Mouse (Mus musculus): Measurements from ENCODE around the gene Rdm1. TPM values are rescaled to one million over a fixed set of nuclear protein-coding genes. Genes with fewer than 3 reads are reported as not detected.
A peak's percentile ranks its signal among the peaks of the same experiment; 100 is the strongest.

Rdm1 gene
- polyA plus RNA-seq, 1 experiment from 2014 or later, result 33.4 TPM

DNA sequence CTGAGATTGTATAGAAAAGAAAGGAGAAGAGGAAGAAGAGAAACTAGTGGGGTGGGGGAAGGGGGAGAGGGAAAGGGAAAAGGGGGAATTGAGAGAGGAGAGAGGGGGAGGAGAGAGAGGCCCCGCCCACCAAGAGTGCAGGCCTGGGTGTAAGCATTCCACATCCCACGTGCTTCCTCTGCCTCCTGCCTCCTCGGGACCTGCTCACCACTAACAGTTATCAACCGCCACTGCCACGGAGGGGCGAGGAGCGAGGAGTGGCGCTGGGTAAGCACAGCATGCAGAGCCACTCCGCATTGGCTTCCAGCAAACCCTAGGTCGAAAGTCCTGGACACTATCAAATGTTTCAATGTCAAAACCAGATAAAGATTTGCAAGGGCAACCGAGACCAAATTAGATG lies 16.6 kb upstream of the Rdm1 start:
- Histone ChIP-seq H3K4me1 (ENCODE audit: insufficient read depth) (no peaks in the 10 kb centered on the region), H3K9me3 (ENCODE audit: low read depth, low read length) (no peaks in the 10 kb centered on the region), H3K4me2 (peak overlapping the region; percentile 15), H3K4me3 (ENCODE audit: low read depth, low read length) (no peak overlapping the region), H3K27me3 (ENCODE audit: insufficient read depth, low read length) (no peaks in the 10 kb centered on the region), H3K27ac (ENCODE audit: low read depth) (no peak overlapping the region), H3K9ac (no peak overlapping the region), H3K36me3 (ENCODE audit: insufficient read depth) (no peaks in the 10 kb centered on the region)
- ATAC-seq (ENCODE audit: insufficient read depth) (no peak), DNase-seq (peak; percentile 15)
- WGBS, result 23% methylated on average over 11 of the region's 11 CpGs
- no peak for TF ChIP-seq CTCF (IDR thresholded peaks at IDR 0.05; ENCODE audit: low read depth)

DNA sequence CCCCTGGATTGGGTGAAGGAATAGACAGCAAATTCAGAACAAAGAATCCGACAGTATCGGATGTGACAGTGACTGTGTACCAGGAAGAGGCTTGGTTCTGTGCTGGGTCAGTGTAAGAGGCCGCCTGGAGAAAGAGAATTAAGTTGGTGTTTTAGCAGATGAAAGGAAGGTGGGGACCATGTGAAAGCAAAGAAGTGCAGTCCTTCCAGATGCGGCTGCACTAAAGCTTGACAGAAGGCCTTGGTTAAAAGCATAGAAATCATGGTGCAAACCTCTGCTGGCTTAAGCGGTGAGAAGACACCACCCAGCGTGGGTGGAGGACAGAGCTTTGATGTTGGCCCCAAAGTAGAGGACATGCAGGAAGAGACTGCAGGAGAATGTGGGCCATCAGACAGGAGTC lies 13.4 kb upstream of the Rdm1 start:
- Histone ChIP-seq H3K4me3 (ENCODE audit: low read depth, low read length) (no peak overlapping the region), H3K4me2 (no peak overlapping the region), H3K9me3 (ENCODE audit: low read depth, low read length) (no peaks in the 10 kb centered on the region), H3K27ac (ENCODE audit: low read depth) (no peak overlapping the region), H3K27me3 (ENCODE audit: insufficient read depth, low read length) (no peaks in the 10 kb centered on the region), H3K36me3 (ENCODE audit: insufficient read depth) (no peaks in the 10 kb centered on the region), H3K9ac (no peak overlapping the region), H3K4me1 (ENCODE audit: insufficient read depth) (no peaks in the 10 kb centered on the region; the same call in 1 of the 2 replicates)
- no peak for TF ChIP-seq CTCF (IDR thresholded peaks at IDR 0.05; ENCODE audit: low read depth)
- no peak for ATAC-seq (ENCODE audit: insufficient read depth)
- 74% methylated on average over 6 of the region's 6 CpGs for WGBS
- DNase-seq, result no peak

GRCm38 (mm10) chr11:101614116-101614515 lies 12.9 kb upstream of the Rdm1 start:
- no peaks in the 10 kb centered on the region; the same call in 1 of the 2 replicates for H3K4me1 ChIP-seq (ENCODE audit: insufficient read depth)
- 59% methylated on average over 4 of the region's 4 CpGs for WGBS
- DNase-seq (no peak), ATAC-seq (ENCODE audit: insufficient read depth) (no peak)
- H3K27ac ChIP-seq (ENCODE audit: low read depth), result no peak overlapping the region
- no peak overlapping the region for H3K4me2 ChIP-seq
- H3K36me3 ChIP-seq (ENCODE audit: insufficient read depth), result no peaks in the 10 kb centered on the region
- H3K27me3 ChIP-seq (ENCODE audit: insufficient read depth, low read length), result no peaks in the 10 kb centered on the region
- H3K4me3 ChIP-seq (ENCODE audit: low read depth, low read length), result no peak overlapping the region
- TF ChIP-seq CTCF (IDR thresholded peaks at IDR 0.05; ENCODE audit: low read depth), result no peak
- H3K9ac ChIP-seq, result no peak overlapping the region
- H3K9me3 ChIP-seq (ENCODE audit: low read depth, low read length), result no peaks in the 10 kb centered on the region

GRCm38 (mm10) chr11:101615380-101615779 lies 11.6 kb upstream of the Rdm1 start:
- H3K27ac ChIP-seq (ENCODE audit: low read depth), result no peak overlapping the region
- WGBS, result 60% methylated on average over 6 of the region's 6 CpGs
- no peak overlapping the region for H3K4me3 ChIP-seq (ENCODE audit: low read depth, low read length)
- no peak for DNase-seq
- TF ChIP-seq CTCF (IDR thresholded peaks at IDR 0.05; ENCODE audit: low read depth), result no peak
- no peak overlapping the region for H3K9ac ChIP-seq
- no peak overlapping the region for H3K4me2 ChIP-seq
- no peaks in the 10 kb centered on the region for H3K27me3 ChIP-seq (ENCODE audit: insufficient read depth, low read length)
- H3K4me1 ChIP-seq (ENCODE audit: insufficient read depth), result no peaks in the 10 kb centered on the region; the same call in 1 of the 2 replicates
- no peak for ATAC-seq (ENCODE audit: insufficient read depth)
- no peaks in the 10 kb centered on the region for H3K9me3 ChIP-seq (ENCODE audit: low read depth, low read length)
- H3K36me3 ChIP-seq (ENCODE audit: insufficient read depth), result no peaks in the 10 kb centered on the region

- ATAC-seq (ENCODE audit: insufficient read depth), result no peak
- DNase-seq, result no peak
- Histone ChIP-seq H3K4me1 (ENCODE audit: insufficient read depth) (no peaks in the 10 kb centered on the region; the same call in 1 of the 2 replicates), H3K36me3 (ENCODE audit: insufficient read depth) (no peaks in the 10 kb centered on the region), H3K4me2 (no peak overlapping the region), H3K9me3 (ENCODE audit: low read depth, low read length) (no peaks in the 10 kb centered on the region), H3K4me3 (ENCODE audit: low read depth, low read length) (no peak overlapping the region), H3K27me3 (ENCODE audit: insufficient read depth, low read length) (no peaks in the 10 kb centered on the region), H3K27ac (ENCODE audit: low read depth) (no peak overlapping the region), H3K9ac (no peak overlapping the region)
- 84% methylated on average over 8 of the region's 8 CpGs for WGBS
- TF ChIP-seq CTCF (IDR thresholded peaks at IDR 0.05; ENCODE audit: low read depth), result no peak
These were observed 10.9 kb upstream of the Rdm1 start for GRCm38 (mm10) chr11:101616104-101616503.

DNA sequence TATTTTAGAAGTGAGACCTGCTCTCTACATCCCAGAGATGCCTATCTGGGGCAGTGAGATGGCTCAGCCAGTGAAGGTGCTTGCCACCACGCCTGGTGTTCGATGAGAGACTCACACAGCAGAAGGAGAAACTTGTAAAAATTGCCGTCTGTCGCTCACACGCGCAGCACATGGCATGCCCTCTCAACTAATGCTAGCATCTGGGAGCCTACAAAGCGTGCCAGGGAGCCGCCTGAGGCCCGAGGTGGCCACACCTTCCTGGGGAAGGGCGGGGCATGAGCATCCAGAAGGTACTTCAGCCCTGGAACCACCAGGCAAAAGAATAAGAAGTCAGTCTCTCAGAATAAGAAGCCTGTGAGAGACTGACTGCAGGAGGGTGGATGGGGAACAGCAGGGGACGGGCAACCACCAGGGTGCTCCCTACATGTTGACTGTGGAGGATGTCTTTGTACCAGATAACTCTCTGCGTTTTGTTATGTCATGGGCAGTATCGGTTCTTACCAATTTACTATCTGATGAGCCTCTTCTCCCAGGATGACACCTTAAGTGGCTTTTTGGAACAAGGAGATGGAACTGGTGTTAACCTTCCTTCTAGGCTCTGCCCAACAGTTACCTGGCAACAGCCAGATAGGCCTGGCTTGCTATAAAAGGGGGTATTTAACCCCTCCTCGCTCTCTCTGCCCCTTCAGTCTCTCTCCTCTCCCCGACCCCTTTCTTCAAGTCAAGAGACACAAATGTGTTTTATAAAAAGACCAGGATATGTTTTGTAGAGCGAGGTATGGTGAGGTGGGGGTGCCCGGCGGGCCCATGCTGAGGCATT lies 9.8 kb upstream of the Rdm1 start:
- H3K4me3 ChIP-seq (ENCODE audit: low read depth, low read length), result no peak overlapping the region
- H3K9ac ChIP-seq, result no peak overlapping the region
- no peaks in the 10 kb centered on the region for H3K36me3 ChIP-seq (ENCODE audit: insufficient read depth)
- ATAC-seq (ENCODE audit: insufficient read depth), result peak; percentile 44; the same call in 1 of the 2 replicates
- H3K9me3 ChIP-seq (ENCODE audit: low read depth, low read length), result no peaks in the 10 kb centered on the region
- peak overlapping the region; percentile 8; the same call in 1 of the 2 replicates for H3K27ac ChIP-seq (ENCODE audit: low read depth)
- 22% methylated on average over 18 of the region's 18 CpGs for WGBS
- no peaks in the 10 kb centered on the region for H3K27me3 ChIP-seq (ENCODE audit: insufficient read depth, low read length)
- peak; percentile 9 for DNase-seq
- TF ChIP-seq CTCF (IDR thresholded peaks at IDR 0.05; ENCODE audit: low read depth), result no peak
- peak overlapping the region; percentile 37 for H3K4me2 ChIP-seq
- no peaks in the 10 kb centered on the region; the same call in 1 of the 2 replicates for H3K4me1 ChIP-seq (ENCODE audit: insufficient read depth)

- 17% methylated on average over 7 of the region's 8 CpGs for whole genome bisulfite sequencing
- H3K36me3 ChIP-seq (ENCODE audit: insufficient read depth), result no peaks in the 10 kb centered on the region
- peak; percentile 84 for DNase-seq
- no peak for TF ChIP-seq CTCF (IDR thresholded peaks at IDR 0.05; ENCODE audit: low read depth)
- H3K27me3 ChIP-seq (ENCODE audit: insufficient read depth, low read length), result no peaks in the 10 kb centered on the region
- no peaks in the 10 kb centered on the region for H3K9me3 ChIP-seq (ENCODE audit: low read depth, low read length)
- no peak overlapping the region for H3K9ac ChIP-seq
- no peaks in the 10 kb centered on the region; the same call in 1 of the 2 replicates for H3K4me1 ChIP-seq (ENCODE audit: insufficient read depth)
- no peak overlapping the region for H3K27ac ChIP-seq (ENCODE audit: low read depth)
- H3K4me3 ChIP-seq (ENCODE audit: low read depth, low read length), result no peak overlapping the region
- H3K4me2 ChIP-seq, result peak overlapping the region; percentile 37
- ATAC-seq (ENCODE audit: insufficient read depth), result peak; percentile 56; the same call in 1 of the 2 replicates
These were observed 9.1 kb upstream of the Rdm1 start for GRCm38 (mm10) chr11:101617849-101618248.
